Mouse (Mus musculus): ENCODE data around the gene Cxcr5. TPM values are rescaled to one million over a fixed set of nuclear protein-coding genes. Genes with fewer than 3 reads are reported as not detected.
A peak's percentile ranks its signal among the peaks of the same experiment; 100 is the strongest.

The Cxcr5 gene
- polyA plus RNA-seq, 1 experiment from 2014 or later: not detected

GRCm38 (mm10) chr9:44497624-44498377 lies 63.9 kb downstream of the Cxcr5 start:
- ATAC-seq (no peak; the same call in 1 of the 2 replicates), DNase-seq (ENCODE audit: low spot score) (no peak)
- Histone ChIP-seq H3K4me1 (ENCODE audit: control insufficient read depth, insufficient read depth, low read length) (peaks cover 73% of the 10 kb centered on the region), H3K27ac (ENCODE audit: low read depth, low read length) (peak overlapping the region; percentile 88), H3K9me3 (replicated peaks; ENCODE audit: control insufficient read depth, low read length) (no peaks in the 10 kb centered on the region), H3K4me3 (ENCODE audit: low read depth, low read length) (peak overlapping the region; percentile 35), H3K36me3 (ENCODE audit: control insufficient read depth, insufficient read depth, low read length) (peaks cover 20% of the 10 kb centered on the region), H3K4me2 (ENCODE audit: low read length) (peak overlapping the region; percentile 81), H3K27me3 (replicated peaks; ENCODE audit: control insufficient read depth, insufficient read depth, low read length) (no peaks in the 10 kb centered on the region), H3K9ac (ENCODE audit: low read length) (peak overlapping the region; percentile 66)
- WGBS: 4% methylated on average over 8 of the region's 11 CpGs

DNA sequence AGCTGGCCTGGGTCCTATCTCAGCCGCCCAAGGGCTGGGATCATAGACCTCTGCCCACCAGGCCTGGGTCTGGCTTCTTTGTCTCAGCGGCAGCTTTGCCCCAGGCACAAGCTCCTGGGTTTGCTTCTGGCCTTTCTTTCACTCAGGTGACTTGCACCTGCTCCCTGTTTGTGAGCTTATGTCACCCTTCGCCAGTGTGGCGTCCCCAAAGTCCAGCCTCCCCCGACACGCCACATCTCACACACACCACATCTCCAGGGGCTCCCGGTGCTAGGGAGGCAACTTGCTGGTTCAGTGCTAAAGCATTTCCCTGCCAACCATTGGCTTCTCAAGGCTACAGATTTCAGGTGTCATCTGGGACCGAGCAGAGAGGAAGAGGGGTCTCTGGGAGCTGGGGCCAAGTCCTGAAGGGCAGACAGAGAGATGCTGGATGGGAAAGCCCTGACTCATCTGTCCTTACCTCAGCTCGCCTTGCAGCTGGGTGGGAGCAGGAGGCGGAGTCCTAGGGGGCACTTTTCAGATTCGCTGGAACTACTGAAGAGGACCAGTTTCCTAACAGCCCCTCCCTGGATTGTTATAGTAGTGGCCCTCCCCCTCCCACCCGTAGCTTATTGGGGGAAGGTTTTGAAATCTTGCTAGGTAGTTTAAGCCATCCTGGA lies 64.7 kb downstream of the Cxcr5 start:
- Histone ChIP-seq H3K9ac (ENCODE audit: low read length) (no peak overlapping the region), H3K27me3 (replicated peaks; ENCODE audit: control insufficient read depth, insufficient read depth, low read length) (no peaks in the 10 kb centered on the region), H3K4me3 (ENCODE audit: low read depth, low read length) (no peak overlapping the region), H3K27ac (ENCODE audit: low read depth, low read length) (no peak overlapping the region), H3K4me2 (ENCODE audit: low read length) (no peak overlapping the region), H3K4me1 (ENCODE audit: control insufficient read depth, insufficient read depth, low read length) (peaks cover 76% of the 10 kb centered on the region), H3K9me3 (replicated peaks; ENCODE audit: control insufficient read depth, low read length) (no peaks in the 10 kb centered on the region), H3K36me3 (ENCODE audit: control insufficient read depth, insufficient read depth, low read length) (peaks cover 14% of the 10 kb centered on the region)
- WGBS: 50% methylated on average over 12 of the region's 12 CpGs
- ATAC-seq (no peak), DNase-seq (ENCODE audit: low spot score) (no peak)

GRCm38 (mm10) chr9:44495810-44496344 lies 65.8 kb downstream of the Cxcr5 start:
- Histone ChIP-seq H3K27me3 (replicated peaks; ENCODE audit: control insufficient read depth, insufficient read depth, low read length) (no peaks in the 10 kb centered on the region), H3K4me1 (ENCODE audit: control insufficient read depth, insufficient read depth, low read length) (peaks cover 72% of the 10 kb centered on the region), H3K9me3 (replicated peaks; ENCODE audit: control insufficient read depth, low read length) (no peaks in the 10 kb centered on the region), H3K4me2 (ENCODE audit: low read length) (no peak overlapping the region), H3K9ac (ENCODE audit: low read length) (no peak overlapping the region), H3K27ac (ENCODE audit: low read depth, low read length) (no peak overlapping the region), H3K36me3 (ENCODE audit: control insufficient read depth, insufficient read depth, low read length) (peaks cover 8% of the 10 kb centered on the region; the same call in 1 of the 2 replicates), H3K4me3 (ENCODE audit: low read depth, low read length) (no peak overlapping the region)
- ATAC-seq: no peak
- WGBS: 84% methylated on average over 10 of the region's 10 CpGs
- DNase-seq (ENCODE audit: low spot score): no peak

DNA sequence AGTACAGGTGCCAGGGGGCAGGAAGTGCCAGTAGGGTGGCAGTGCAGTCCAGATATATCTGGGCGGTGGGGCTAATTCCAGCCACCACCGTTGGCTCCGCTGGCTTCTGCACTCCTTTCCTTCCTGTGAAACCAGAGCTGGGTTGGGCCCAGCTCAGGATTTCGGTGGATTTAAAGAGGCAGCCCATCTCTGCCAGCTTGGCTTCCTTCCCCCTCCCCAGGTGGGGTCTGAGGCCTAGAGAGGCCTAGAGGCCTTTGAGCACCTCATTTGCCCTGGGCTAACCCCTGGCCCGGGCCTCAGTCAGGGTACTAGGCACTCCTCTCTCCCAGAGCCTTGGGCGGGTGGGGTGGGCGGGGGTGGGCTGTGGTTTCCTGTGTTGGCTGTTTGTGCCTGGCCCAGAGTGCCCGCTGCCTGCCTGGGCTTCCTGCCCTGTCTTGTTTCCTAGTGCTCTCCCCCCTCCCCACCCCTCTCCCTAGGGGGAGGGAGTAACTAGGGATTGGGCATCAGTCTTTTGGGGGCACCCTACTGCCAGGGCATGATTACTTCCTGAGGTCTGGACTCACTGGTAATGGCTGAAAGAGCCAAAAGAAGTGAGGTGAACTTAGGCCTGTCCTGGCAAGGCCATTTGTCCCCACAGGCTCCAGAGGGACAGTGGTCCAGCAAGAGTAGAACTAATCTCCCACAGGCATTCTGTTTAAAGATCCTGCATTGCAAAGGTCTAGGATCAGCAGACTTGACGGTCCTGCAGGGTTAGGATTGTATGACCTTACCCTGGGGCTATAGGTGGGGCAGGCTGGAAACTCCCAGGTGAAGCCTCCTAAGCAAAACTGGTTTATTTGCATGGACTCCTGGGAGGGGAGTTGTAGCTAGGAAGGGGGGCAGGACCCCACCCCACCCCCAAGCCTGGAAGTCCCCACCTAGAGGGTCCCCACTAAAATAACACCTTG lies 66.5 kb downstream of the Cxcr5 start:
- peak overlapping the region; percentile 49; the same call in 1 of the 2 replicates for H3K9ac ChIP-seq (ENCODE audit: low read length)
- H3K27me3 ChIP-seq (replicated peaks; ENCODE audit: control insufficient read depth, insufficient read depth, low read length): no peaks in the 10 kb centered on the region
- no peak for DNase-seq (ENCODE audit: low spot score)
- H3K27ac ChIP-seq (ENCODE audit: low read depth, low read length): peak overlapping the region; percentile 60
- H3K4me3 ChIP-seq (ENCODE audit: low read depth, low read length): no peak overlapping the region
- H3K36me3 ChIP-seq (ENCODE audit: control insufficient read depth, insufficient read depth, low read length): 0 out of 2 replicates have a peak, but pooled peaks cover 5% of the 10 kb centered on the region
- peaks cover 72% of the 10 kb centered on the region for H3K4me1 ChIP-seq (ENCODE audit: control insufficient read depth, insufficient read depth, low read length)
- no peaks in the 10 kb centered on the region for H3K9me3 ChIP-seq (replicated peaks; ENCODE audit: control insufficient read depth, low read length)
- WGBS: 31% methylated on average over 9 of the region's 9 CpGs
- no peak for ATAC-seq
- peak overlapping the region; percentile 31; the same call in 1 of the 2 replicates for H3K4me2 ChIP-seq (ENCODE audit: low read length)

GRCm38 (mm10) chr9:44494261-44494862 lies 67.3 kb downstream of the Cxcr5 start:
- Histone ChIP-seq H3K27ac (ENCODE audit: low read depth, low read length) (peak overlapping the region; percentile 60), H3K9ac (ENCODE audit: low read length) (peak overlapping the region; percentile 49), H3K4me2 (ENCODE audit: low read length) (peak overlapping the region; percentile 31), H3K36me3 (ENCODE audit: control insufficient read depth, insufficient read depth, low read length) (0 out of 2 replicates have a peak, but pooled peaks cover 5% of the 10 kb centered on the region), H3K4me3 (ENCODE audit: low read depth, low read length) (no peak overlapping the region), H3K27me3 (replicated peaks; ENCODE audit: control insufficient read depth, insufficient read depth, low read length) (no peaks in the 10 kb centered on the region), H3K9me3 (replicated peaks; ENCODE audit: control insufficient read depth, low read length) (no peaks in the 10 kb centered on the region), H3K4me1 (ENCODE audit: control insufficient read depth, insufficient read depth, low read length) (peaks cover 72% of the 10 kb centered on the region)
- no peak for DNase-seq (ENCODE audit: low spot score)
- 5% methylated on average over 11 of the region's 11 CpGs for WGBS
- ATAC-seq: no peak

- Histone ChIP-seq H3K4me1 (ENCODE audit: control insufficient read depth, insufficient read depth, low read length) (peaks cover 74% of the 10 kb centered on the region), H3K4me3 (ENCODE audit: low read depth, low read length) (no peak overlapping the region), H3K9me3 (replicated peaks; ENCODE audit: control insufficient read depth, low read length) (no peaks in the 10 kb centered on the region), H3K27ac (ENCODE audit: low read depth, low read length) (no peak overlapping the region), H3K36me3 (ENCODE audit: control insufficient read depth, insufficient read depth, low read length) (0 out of 2 replicates have a peak, but pooled peaks cover 5% of the 10 kb centered on the region), H3K4me2 (ENCODE audit: low read length) (no peak overlapping the region), H3K27me3 (replicated peaks; ENCODE audit: control insufficient read depth, insufficient read depth, low read length) (no peaks in the 10 kb centered on the region), H3K9ac (ENCODE audit: low read length) (peak overlapping the region; percentile 48)
- WGBS: 60% methylated on average over 17 of the region's 17 CpGs
- DNase-seq (ENCODE audit: low spot score) (no peak), ATAC-seq (no peak)
These were observed 68.8 kb downstream of the Cxcr5 start for GRCm38 (mm10) chr9:44492631-44493461.

DNA sequence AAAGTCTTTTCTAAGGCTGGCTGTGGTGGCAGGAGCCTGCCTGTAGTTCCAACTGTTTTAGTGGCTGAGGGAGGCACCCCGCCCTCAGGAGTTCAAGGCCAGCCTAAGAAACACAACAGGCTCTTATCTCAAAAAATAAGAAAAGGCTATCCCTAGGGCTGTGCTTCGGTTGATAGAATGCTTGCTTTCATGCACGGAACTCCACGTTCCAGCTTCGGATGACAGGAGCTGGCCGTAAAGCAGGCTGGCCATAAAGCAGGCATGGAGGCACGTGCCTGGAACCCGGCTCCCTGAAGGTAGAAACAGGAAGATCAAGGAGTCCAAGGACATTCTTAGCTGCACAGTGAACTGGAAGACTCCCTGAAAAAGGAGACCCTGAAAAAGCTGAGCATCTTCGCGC lies 70.3 kb downstream of the Cxcr5 start:
- no peak overlapping the region for H3K9ac ChIP-seq (ENCODE audit: low read length)
- no peak for DNase-seq (ENCODE audit: low spot score)
- no peak overlapping the region for H3K27ac ChIP-seq (ENCODE audit: low read depth, low read length)
- H3K4me1 ChIP-seq (ENCODE audit: control insufficient read depth, insufficient read depth, low read length): peaks cover 78% of the 10 kb centered on the region
- no peaks in the 10 kb centered on the region for H3K9me3 ChIP-seq (replicated peaks; ENCODE audit: control insufficient read depth, low read length)
- WGBS: 86% methylated on average over 10 of the region's 10 CpGs
- ATAC-seq: no peak
- H3K4me3 ChIP-seq (ENCODE audit: low read depth, low read length): no peak overlapping the region
- no peaks in the 10 kb centered on the region for H3K27me3 ChIP-seq (replicated peaks; ENCODE audit: control insufficient read depth, insufficient read depth, low read length)
- no peak overlapping the region for H3K4me2 ChIP-seq (ENCODE audit: low read length)
- H3K36me3 ChIP-seq (ENCODE audit: control insufficient read depth, insufficient read depth, low read length): 0 out of 2 replicates have a peak, but pooled peaks cover 5% of the 10 kb centered on the region
